Mouse (Mus musculus): Measurements from ENCODE around the gene Cux1.

GRCm38 (mm10) chr5:136533371-136534276 lies 33.7 kb downstream of the Cux1 start:
- TF ChIP-seq EP300 (IDR thresholded peaks at IDR 0.05; ENCODE audit: insufficient read depth, low read depth, low read length) (no peak), CTCF (IDR thresholded peaks at IDR 0.05) (no peak)
